Mouse (Mus musculus) liver, adult 2 months (tissue): ENCODE data around the gene Dtd1. TPM values are rescaled to one million over a fixed set of nuclear protein-coding genes. Genes with fewer than 3 reads are reported as not detected.

Experiments used
- DNase-seq: peaks from one replicate; pipeline ENCODE4 v3.0.0-alpha.2; 2011; ENCODE audit warnings: low read depth, low spot score; ENCODE audit errors: extremely low read depth
- H3K27ac ChIP-seq: fragments of 200-500 bp; replicated peaks from 2 replicates; pipeline ENCODE4 v1.5.1; 2012; ENCODE audit warnings: low read depth, mild to moderate bottlenecking, control low read depth, inconsistent platforms, low read length; ENCODE audit not compliant: insufficient read depth
- H3K27me3 ChIP-seq: fragments of 200-500 bp; 2 replicates; pipeline ENCODE4 v1.6.1; 2012; ENCODE audit warnings: mild to moderate bottlenecking, moderate library complexity, low read length, inconsistent platforms; ENCODE audit not compliant: control insufficient read depth, insufficient read depth
- H3K36me3 ChIP-seq: fragments of 200-500 bp; 2 replicates; pipeline ENCODE4 v1.6.1; 2012; ENCODE audit warnings: low read length, inconsistent platforms; ENCODE audit not compliant: control insufficient read depth, insufficient read depth
- H3K4me1 ChIP-seq: fragments of 200-500 bp; 2 replicates; pipeline ENCODE4 v1.6.1; 2011; ENCODE audit warnings: low read length; ENCODE audit not compliant: control insufficient read depth, insufficient read depth
- H3K4me3 ChIP-seq: fragments of 200-500 bp; 2 replicates; pipeline ENCODE4 v1.5.1; 2011; ENCODE audit warnings: low read depth, mild to moderate bottlenecking, control low read depth, low read length, moderate library complexity; ENCODE audit not compliant: insufficient read depth
- H3K79me2 ChIP-seq: fragments of 200-500 bp; 2 replicates; pipeline ENCODE4 v1.6.1; 2012; ENCODE audit warnings: inconsistent platforms, mild to moderate bottlenecking, low read length, moderate library complexity; ENCODE audit not compliant: control insufficient read depth, insufficient read depth
- H3K9ac ChIP-seq: fragments of 200-500 bp; 2 replicates; pipeline ENCODE4 v1.6.1; 2012; ENCODE audit warnings: low read depth, mild to moderate bottlenecking, control low read depth, inconsistent platforms, low read length
- CTCF ChIP-seq: fragments of 200-500 bp; IDR thresholded peaks from 2 replicates; pipeline ENCODE4 v1.5.1; 2011; ENCODE audit warnings: low read depth, low read length, control low read depth
- POLR2A ChIP-seq: fragments of 200-500 bp; IDR thresholded peaks from 2 replicates; pipeline ENCODE4 v1.6.1; 2011; ENCODE audit warnings: low read length, control low read depth; ENCODE audit not compliant: insufficient read depth; ENCODE audit errors: extremely low read depth
- WGBS: fragments of 180-500 bp; shearing (Covaris S2); methylation state at CpG from one replicate; pipeline ENCODE4 v1.1.7; 2018; 5-methylcytosine and 5-hydroxymethylcytosine counted together
- polyA plus RNA-seq: library from polyadenylated mRNA; depleted of rRNA; stranded (reverse); fragments of >200 nt; gene quantifications from 2 replicates; pipeline ENCODE4 v1.2.3, GENCODE M21; 2012
- total RNA-seq: library from RNA; depleted of rRNA; stranded (reverse); fragments of >200 nt; gene quantifications from 2 replicates; pipeline ENCODE4 v1.2.3, GENCODE M21; 2014

The Dtd1 gene
- total and polyA plus RNA-seq, 2 experiments, result 8.8 to 14.2 TPM

DNA sequence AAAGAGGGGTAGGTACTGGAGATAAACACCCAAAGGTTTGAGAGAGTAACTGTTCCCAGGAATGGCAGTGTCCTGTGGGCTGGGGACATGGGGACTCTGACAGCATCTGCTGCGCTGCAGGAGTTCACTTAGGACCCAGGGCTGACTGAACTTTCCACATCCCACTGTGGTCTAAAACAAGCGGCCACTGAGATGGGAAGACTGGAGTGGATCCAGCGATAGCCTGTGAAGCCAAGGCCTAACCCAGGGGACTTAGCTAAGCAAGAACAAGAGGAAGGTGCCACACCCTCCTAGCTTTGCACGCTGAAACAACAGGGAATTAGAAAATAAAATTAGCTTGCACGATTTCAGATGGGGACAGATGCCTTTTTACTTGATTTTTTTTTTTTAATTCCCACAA, 138.9 kb downstream of the Dtd1 start:
- no peaks in the 10 kb centered on the region for H3K36me3 ChIP-seq
- no peaks in the 10 kb centered on the region for H3K79me2 ChIP-seq
- H3K4me3 ChIP-seq, result no peak overlapping the region
- DNase-seq, result no peak
- H3K27ac ChIP-seq, result no peak overlapping the region
- TF ChIP-seq CTCF, result no peak
- no peak for TF ChIP-seq POLR2A
- H3K9ac ChIP-seq, result no peak overlapping the region
- WGBS, result 89% methylated on average over 5 of the region's 5 CpGs
- no peaks in the 10 kb centered on the region for H3K27me3 ChIP-seq
- no peaks in the 10 kb centered on the region for H3K4me1 ChIP-seq

GRCm38 (mm10) chr2:144740577-144740997, 140.9 kb downstream of the Dtd1 start:
- TF ChIP-seq CTCF (no peak), POLR2A (no peak)
- no peaks in the 10 kb centered on the region for H3K27me3 ChIP-seq
- no peaks in the 10 kb centered on the region for H3K4me1 ChIP-seq
- no peak overlapping the region for H3K27ac ChIP-seq
- no peak overlapping the region for H3K4me3 ChIP-seq
- DNase-seq, result no peak
- H3K9ac ChIP-seq, result no peak overlapping the region
- H3K79me2 ChIP-seq, result no peaks in the 10 kb centered on the region
- no peaks in the 10 kb centered on the region; the same call in 1 of the 2 replicates for H3K36me3 ChIP-seq
- WGBS, result 65% methylated on average over 6 of the region's 6 CpGs

- 88% methylated on average over 10 of the region's 10 CpGs for WGBS
- H3K4me3 ChIP-seq, result no peak overlapping the region
- H3K4me1 ChIP-seq, result no peaks in the 10 kb centered on the region
Measured at GRCm38 (mm10) chr2:144741973-144742372, 142.3 kb downstream of the Dtd1 start.

DNA sequence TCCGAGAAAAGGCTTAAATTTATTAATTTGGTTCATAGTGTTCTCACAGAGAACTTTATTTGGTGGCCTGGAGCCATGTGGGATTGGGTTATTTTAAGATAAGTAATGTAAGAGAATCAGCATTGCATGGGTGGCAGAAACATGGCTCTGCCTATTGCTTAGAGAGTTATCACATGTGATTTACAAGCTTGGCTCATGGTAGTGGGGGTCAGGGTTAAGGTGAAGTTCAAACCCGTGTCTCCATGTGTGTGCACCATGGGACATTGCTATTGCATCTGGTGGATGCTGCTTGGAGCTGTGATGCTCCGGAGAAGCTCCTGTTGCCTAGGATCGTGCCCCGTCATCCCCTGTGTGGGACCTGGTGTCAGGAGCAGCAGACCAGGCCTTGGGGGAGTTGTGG, 143.6 kb downstream of the Dtd1 start:
- WGBS, result 90% methylated on average over 5 of the region's 5 CpGs
- peaks cover 4% of the 10 kb centered on the region; the same call in 1 of the 2 replicates for H3K36me3 ChIP-seq
- H3K27me3 ChIP-seq, result no peaks in the 10 kb centered on the region
- no peak overlapping the region for H3K9ac ChIP-seq
- H3K27ac ChIP-seq, result no peak overlapping the region
- TF ChIP-seq POLR2A (no peak), CTCF (no peak)
- no peak for DNase-seq
- H3K4me3 ChIP-seq, result no peak overlapping the region
- H3K79me2 ChIP-seq, result no peaks in the 10 kb centered on the region
- no peaks in the 10 kb centered on the region for H3K4me1 ChIP-seq

More at GRCm38 (mm10) chr2:144741973-144742372, 142.3 kb downstream of the Dtd1 start:
- Histone ChIP-seq H3K36me3 (no peaks in the 10 kb centered on the region; the same call in 1 of the 2 replicates), H3K9ac (no peak overlapping the region), H3K27me3 (no peaks in the 10 kb centered on the region), H3K79me2 (no peaks in the 10 kb centered on the region), H3K27ac (no peak overlapping the region)
- no peak for DNase-seq
- TF ChIP-seq CTCF, result no peak
- TF ChIP-seq POLR2A, result no peak

DNA sequence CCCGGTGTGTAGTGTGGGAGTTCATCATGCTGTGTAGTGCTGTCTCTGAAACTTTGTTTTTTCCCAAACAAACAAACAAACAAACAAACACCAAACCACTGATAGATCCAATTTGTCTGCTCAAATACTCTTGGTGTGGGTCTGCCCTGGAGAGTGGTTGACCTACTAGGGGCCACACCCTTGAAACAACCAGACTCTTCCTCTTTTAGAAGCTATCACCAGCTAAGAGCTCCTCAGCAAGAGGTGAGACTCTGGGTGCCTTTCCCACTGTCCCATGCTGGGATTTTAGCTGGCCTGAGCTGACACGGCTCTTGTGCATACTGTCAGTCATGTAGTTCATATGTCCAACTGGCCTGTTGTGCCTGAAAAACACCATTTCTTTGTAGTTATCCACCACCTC, 145.6 kb downstream of the Dtd1 start:
- Histone ChIP-seq H3K36me3 (peaks cover 4% of the 10 kb centered on the region; the same call in 1 of the 2 replicates), H3K27ac (no peak overlapping the region), H3K9ac (no peak overlapping the region), H3K4me1 (no peaks in the 10 kb centered on the region), H3K27me3 (no peaks in the 10 kb centered on the region), H3K79me2 (no peaks in the 10 kb centered on the region), H3K4me3 (no peak overlapping the region)
- 96% methylated on average over 2 of the region's 2 CpGs for WGBS
- DNase-seq, result no peak
- TF ChIP-seq CTCF (no peak), POLR2A (no peak)

- WGBS, result 81% methylated on average over 4 of the region's 4 CpGs
- no peak for TF ChIP-seq CTCF
- no peak for TF ChIP-seq POLR2A
Measured at GRCm38 (mm10) chr2:144746046-144746783, 146.5 kb downstream of the Dtd1 start.

More at GRCm38 (mm10) chr2:144746046-144746783, 146.5 kb downstream of the Dtd1 start:
- H3K79me2 ChIP-seq, result no peaks in the 10 kb centered on the region
- H3K4me1 ChIP-seq, result no peaks in the 10 kb centered on the region
- DNase-seq, result no peak
- H3K27me3 ChIP-seq, result no peaks in the 10 kb centered on the region
- H3K27ac ChIP-seq, result no peak overlapping the region
- peaks cover 4% of the 10 kb centered on the region; the same call in 1 of the 2 replicates for H3K36me3 ChIP-seq
- no peak overlapping the region for H3K4me3 ChIP-seq
- no peak overlapping the region for H3K9ac ChIP-seq
